Mouse (Mus musculus): ENCODE measurements at regions not wholly inside any gene's neighbourhood (a gene's known extent, or its start where the extent isn't known, plus 50 kb on each side); places are given as distances from the start of the nearest gene placed in this dataset.

- TF ChIP-seq POLR2A (IDR thresholded peaks at IDR 0.05; ENCODE audit: insufficient read depth, low read depth, low read length): no peak
- no peak for TF ChIP-seq CTCF (IDR thresholded peaks at IDR 0.05)
Measured at GRCm38 (mm10) chr3:15228641-15229040, 103.5 kb downstream of the Gm9733 start.

Measured in heart, adult 2 months (tissue).